Mouse (Mus musculus): ENCODE data around the gene Zc3h18.
A peak's percentile ranks its signal among the peaks of the same experiment; 100 is the strongest.

DNA sequence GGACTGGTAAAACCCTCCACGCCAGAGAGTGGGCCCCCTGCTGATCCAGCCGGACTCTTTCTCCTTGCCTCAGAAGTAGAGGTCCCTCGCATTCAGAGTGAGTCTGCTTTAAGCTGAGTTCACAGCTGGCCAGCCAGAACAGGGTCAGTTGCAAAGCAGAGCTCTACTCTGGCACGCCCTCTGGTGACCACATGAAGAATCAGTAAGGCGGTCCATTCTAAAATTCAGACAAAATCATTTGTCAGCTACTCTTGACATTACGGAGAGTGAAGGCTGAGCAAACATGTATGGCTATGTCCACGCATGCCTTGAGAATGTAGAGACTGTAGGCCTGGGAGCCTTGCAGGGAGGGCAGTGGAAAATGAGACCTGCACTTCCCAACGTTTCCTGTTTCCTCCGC is 6.7 kb upstream of the Zc3h18 start:
- TF ChIP-seq POLR2A (IDR thresholded peaks at IDR 0.05; ENCODE audit: control insufficient read depth, extremely low read depth, insufficient read depth, low read length, poor library complexity), result no peak
- peak; percentile 46; the same call in 1 of the 2 replicates for TF ChIP-seq CTCF (IDR thresholded peaks at IDR 0.05; ENCODE audit: borderline replicate concordance, control insufficient read depth, extremely low read depth, insufficient read depth, low read length, poor library complexity)

All from thymus, adult 2 months (tissue).